8 mouse cellular contexts compared by ENCODE assay signal in genomic region chr8:91133441-91134069, GRCm38 (mm10).
DNase-seq lines count a peak whose midpoint lies in the region; ATAC-seq lines count a peak whose summit lies in the region.

No protein-coding gene starts in this region.

- peak overlapping the region; percentile 85 for H3K4me3 ChIP-seq in erythroblast, embryonic 14.5 days (replicated peaks)
- H3K4me3 ChIP-seq in limb, embryonic 10.5 days = peak overlapping the region; percentile 94
- peak overlapping the region; percentile 87 for H3K4me3 ChIP-seq in midbrain, embryonic 16.5 days (ENCODE audit: low read depth, low read length)

- H3K27me3 ChIP-seq in erythroblast, embryonic 14.5 days (ENCODE audit: control insufficient read depth) = no peaks in the 10 kb centered on the region
- no peaks in the 10 kb centered on the region for H3K27me3 ChIP-seq in limb, embryonic 10.5 days (ENCODE audit: low read depth, poor library complexity, severe bottlenecking)
- H3K27me3 ChIP-seq in midbrain, embryonic 16.5 days (ENCODE audit: control insufficient read depth, insufficient read depth, low read depth, low read length) = no peaks in the 10 kb centered on the region

- under 1% methylated on average over 44 of the region's 58 CpGs for WGBS in limb, embryonic 10.5 days
- under 1% methylated on average over 52 of the region's 58 CpGs for WGBS in midbrain, embryonic 16.5 days

- H3K9ac ChIP-seq in midbrain, embryonic 16.5 days (ENCODE audit: low read depth, low read length) = peak overlapping the region; percentile 87

- H3K27ac ChIP-seq in limb, embryonic 10.5 days = peak overlapping the region; percentile 83
- peak overlapping the region; percentile 82 for H3K27ac ChIP-seq in midbrain, embryonic 16.5 days (ENCODE audit: low read length)

- peak; percentile 48 for ATAC-seq in frontal cortex, adult (ENCODE audit: low TSS enrichment)
- ATAC-seq in CD4-positive, CD25-positive, alpha-beta regulatory T cell, adult 4 months = peak; percentile 51
- no peak; the same call in 1 of the 2 replicates for ATAC-seq in midbrain, embryonic 16.5 days

- intact Hi-C loops in left cerebral cortex, postnatal 25 days (cut with DNase I) = no loop called here
- intact Hi-C loops in gastrocnemius, postnatal 14 days (cut with DNase I; ENCODE audit: low total_unique reads) = no loop called here

- no peak for DNase-seq in frontal cortex, postnatal 25 days (ENCODE audit: low spot score in 2 of 2)
- no peak for DNase-seq in limb, embryonic 10.5 days (ENCODE audit: low spot score)
- DNase-seq in left cerebral cortex, postnatal 25 days (ENCODE audit: low spot score in 2 of 2) = no peak
- no peak for DNase-seq in gastrocnemius, postnatal 14 days

- H3K4me1 ChIP-seq in erythroblast, embryonic 14.5 days (ENCODE audit: control insufficient read depth) = peaks cover 21% of the 10 kb centered on the region
- H3K4me1 ChIP-seq in limb, embryonic 10.5 days = peaks cover 32% of the 10 kb centered on the region
- peaks cover 17% of the 10 kb centered on the region for H3K4me1 ChIP-seq in midbrain, embryonic 16.5 days (ENCODE audit: control insufficient read depth, insufficient read depth, low read length)

- H3K4me2 ChIP-seq in midbrain, embryonic 16.5 days (ENCODE audit: low read length) = peak overlapping the region; percentile 77

- H3K36me3 ChIP-seq in erythroblast, embryonic 14.5 days (ENCODE audit: control insufficient read depth) = peaks cover 6% of the 10 kb centered on the region
- H3K36me3 ChIP-seq in limb, embryonic 10.5 days = peaks cover 12% of the 10 kb centered on the region
- H3K36me3 ChIP-seq in midbrain, embryonic 16.5 days (ENCODE audit: control insufficient read depth, insufficient read depth, low read length) = peaks cover 7% of the 10 kb centered on the region

- no peaks in the 10 kb centered on the region for H3K9me3 ChIP-seq in erythroblast, embryonic 14.5 days (ENCODE audit: control insufficient read depth, low read length)
- no peaks in the 10 kb centered on the region for H3K9me3 ChIP-seq in limb, embryonic 10.5 days (replicated peaks)
- no peaks in the 10 kb centered on the region for H3K9me3 ChIP-seq in midbrain, embryonic 16.5 days (replicated peaks; ENCODE audit: control insufficient read depth, low read length, poor library complexity, severe bottlenecking)
